Mouse (Mus musculus) embryonic facial prominence, embryonic 13.5 days (tissue): ENCODE data around the gene Phldb2. TPM values are rescaled to one million over a fixed set of nuclear protein-coding genes. Genes with fewer than 3 reads are reported as not detected.
A peak's percentile ranks its signal among the peaks of the same experiment; 100 is the strongest.

Experiments
- ATAC-seq: fragments of 200-750 bp; cut with Nextera tagmentation; 2 replicates; pipeline ENCODE4 v1.8.0; 2017; ENCODE audit warnings: low read depth; ENCODE audit not compliant: insufficient number of reproducible peaks, insufficient read depth, low FRiP score, low TSS enrichment
- H3K27ac ChIP-seq: fragments of 300-500 bp; sonication (generic); 2 replicates; pipeline ENCODE4 v1.5.1; 2015; ENCODE audit warnings: moderate library complexity, mild to moderate bottlenecking, inconsistent platforms
- H3K27me3 ChIP-seq: fragments of 300-500 bp; sonication (generic); 2 replicates; pipeline ENCODE4 v1.6.1; 2015; ENCODE audit warnings: mild to moderate bottlenecking, inconsistent platforms
- H3K36me3 ChIP-seq: fragments of 300-500 bp; sonication (generic); 2 replicates; pipeline ENCODE4 v1.6.1; 2015; ENCODE audit warnings: mild to moderate bottlenecking, inconsistent platforms
- H3K4me1 ChIP-seq: fragments of 300-500 bp; sonication (generic); 2 replicates; pipeline ENCODE4 v1.6.1; 2015; ENCODE audit warnings: inconsistent platforms
- H3K4me2 ChIP-seq: fragments of 300-500 bp; sonication (generic); 2 replicates; pipeline ENCODE4 v1.6.1; 2015; ENCODE audit warnings: moderate library complexity, mild to moderate bottlenecking, inconsistent platforms
- H3K4me3 ChIP-seq: fragments of 300-500 bp; sonication (generic); 2 replicates; pipeline ENCODE4 v1.5.1; 2015; ENCODE audit warnings: mild to moderate bottlenecking, inconsistent platforms
- H3K9ac ChIP-seq: fragments of 300-500 bp; sonication (generic); 2 replicates; pipeline ENCODE4 v1.6.1; 2015; ENCODE audit warnings: mild to moderate bottlenecking, inconsistent platforms
- H3K9me3 ChIP-seq: fragments of 300-500 bp; sonication (generic); 2 replicates; pipeline ENCODE4 v1.6.1; 2016; ENCODE audit warnings: inconsistent platforms
- WGBS: fragments of 180-500 bp; shearing (Covaris S2); methylation state at CpG from one replicate; pipeline ENCODE4 v1.1.7; 2015; ENCODE audit warnings: mixed read lengths; 5-methylcytosine and 5-hydroxymethylcytosine counted together
- polyA plus RNA-seq: library from polyadenylated mRNA; unstranded; fragments of >200 nt; fragmentation: Nextera tagmentation; extraction: Ambion mirVana; gene quantifications from 2 replicates; pipeline ENCODE4 v1.2.1, GENCODE M21; 2015

Phldb2 gene
- polyA plus RNA-seq, 1 experiment from 2014 or later = 55.0 TPM

DNA sequence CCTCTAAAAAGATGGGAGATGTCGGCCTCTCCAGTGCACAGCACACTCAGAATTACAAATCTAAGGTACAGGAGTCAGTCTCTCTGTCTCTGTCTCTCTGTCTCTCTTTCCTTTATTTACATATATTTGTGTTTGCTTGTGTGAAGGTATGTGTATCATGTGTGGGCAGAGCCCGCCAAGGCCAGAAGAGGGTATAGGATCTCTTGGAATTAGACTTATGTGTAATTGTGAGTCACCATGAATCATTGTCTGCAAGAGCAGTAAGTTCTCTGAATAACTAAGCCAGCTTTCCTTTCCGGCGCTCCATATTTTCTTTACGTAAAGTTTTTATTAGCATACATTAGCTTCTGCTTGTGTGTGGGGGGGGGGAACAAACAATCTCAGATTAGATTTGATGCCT lies 7.7 kb downstream of the Phldb2 start:
- WGBS = 88% methylated on average over 5 of the region's 5 CpGs
- Histone ChIP-seq H3K4me3 (no peak overlapping the region), H3K4me2 (no peak overlapping the region), H3K27me3 (no peaks in the 10 kb centered on the region), H3K4me1 (peaks cover 7% of the 10 kb centered on the region; the same call in 1 of the 2 replicates), H3K36me3 (no peaks in the 10 kb centered on the region), H3K9me3 (no peaks in the 10 kb centered on the region), H3K9ac (no peak overlapping the region), H3K27ac (no peak overlapping the region)
- ATAC-seq = no peak

- Histone ChIP-seq H3K4me2 (no peak overlapping the region), H3K9ac (no peak overlapping the region), H3K27ac (no peak overlapping the region), H3K4me1 (peaks cover 8% of the 10 kb centered on the region; the same call in 1 of the 2 replicates), H3K27me3 (no peaks in the 10 kb centered on the region), H3K9me3 (no peaks in the 10 kb centered on the region), H3K36me3 (no peaks in the 10 kb centered on the region), H3K4me3 (no peak overlapping the region)
- no peak for ATAC-seq
- WGBS = 68% methylated on average over 11 of the region's 11 CpGs
These were observed 8.2 kb downstream of the Phldb2 start for GRCm38 (mm10) chr16:45945174-45945631.

GRCm38 (mm10) chr16:45942169-45942891 lies 11.1 kb downstream of the Phldb2 start:
- H3K27me3 ChIP-seq = no peaks in the 10 kb centered on the region
- no peak overlapping the region for H3K27ac ChIP-seq
- WGBS = 44% methylated on average over 8 of the region's 8 CpGs
- no peak overlapping the region for H3K9ac ChIP-seq
- peaks cover 8% of the 10 kb centered on the region; the same call in 1 of the 2 replicates for H3K4me1 ChIP-seq
- no peaks in the 10 kb centered on the region for H3K9me3 ChIP-seq
- H3K36me3 ChIP-seq = no peaks in the 10 kb centered on the region
- no peak overlapping the region for H3K4me2 ChIP-seq
- ATAC-seq = no peak
- no peak overlapping the region for H3K4me3 ChIP-seq

DNA sequence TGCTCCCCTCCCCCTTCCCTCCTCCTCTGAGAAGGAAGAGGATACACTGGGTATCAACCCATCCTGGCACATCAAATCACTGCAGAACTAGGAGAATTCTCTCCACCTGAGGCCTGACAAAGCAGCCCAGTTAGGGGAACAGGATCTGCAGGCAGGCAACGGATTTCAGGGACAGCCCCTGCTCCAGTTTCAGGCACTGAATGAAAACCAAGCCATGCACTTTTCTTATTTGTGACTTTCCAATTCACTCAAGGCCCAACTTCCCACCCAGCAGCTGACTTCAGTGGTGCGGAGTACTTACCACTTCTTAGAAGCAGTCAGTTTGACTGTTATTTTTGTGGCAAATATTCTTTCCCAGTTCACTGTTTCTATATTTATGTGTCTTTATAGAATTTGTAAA lies 12.7 kb downstream of the Phldb2 start:
- Histone ChIP-seq H3K9ac (no peak overlapping the region), H3K27ac (no peak overlapping the region), H3K4me1 (peaks cover 14% of the 10 kb centered on the region), H3K4me2 (no peak overlapping the region), H3K27me3 (no peaks in the 10 kb centered on the region), H3K4me3 (no peak overlapping the region), H3K9me3 (no peaks in the 10 kb centered on the region), H3K36me3 (no peaks in the 10 kb centered on the region)
- ATAC-seq = no peak
- WGBS = 55% methylated on average over 2 of the region's 2 CpGs

DNA sequence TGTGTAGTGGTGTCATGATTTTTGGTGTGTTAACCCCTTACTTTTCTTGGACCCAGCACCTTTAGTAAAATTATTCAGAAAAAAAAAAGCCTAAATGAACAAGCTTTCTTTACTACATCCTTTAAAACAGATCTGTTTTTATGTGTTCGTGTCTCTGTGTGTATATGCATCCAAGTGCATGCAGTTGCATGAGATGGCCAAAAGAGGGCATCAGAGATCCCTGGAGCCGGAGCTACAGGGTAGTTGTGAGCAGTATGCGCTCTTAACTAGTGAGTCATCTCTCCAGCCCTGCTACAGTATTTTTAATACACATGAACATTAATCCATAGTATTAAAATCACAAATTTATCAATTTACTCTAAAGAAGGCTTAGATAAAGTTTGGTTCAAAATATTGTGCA lies 14.0 kb downstream of the Phldb2 start:
- ATAC-seq = no peak
- Histone ChIP-seq H3K9me3 (no peaks in the 10 kb centered on the region), H3K4me2 (no peak overlapping the region), H3K27me3 (no peaks in the 10 kb centered on the region), H3K4me3 (no peak overlapping the region), H3K9ac (no peak overlapping the region), H3K36me3 (no peaks in the 10 kb centered on the region), H3K4me1 (peaks cover 23% of the 10 kb centered on the region), H3K27ac (no peak overlapping the region)
- WGBS = 91% methylated on average over 3 of the region's 3 CpGs

GRCm38 (mm10) chr16:45937381-45937780 lies 16.0 kb downstream of the Phldb2 start:
- H3K27ac ChIP-seq = no peak overlapping the region

GRCm38 (mm10) chr16:45936521-45936920 lies 16.9 kb downstream of the Phldb2 start:
- 43% methylated on average over 2 of the region's 2 CpGs for WGBS
- Histone ChIP-seq H3K9ac (no peak overlapping the region), H3K4me3 (no peak overlapping the region), H3K9me3 (no peaks in the 10 kb centered on the region), H3K4me2 (no peak overlapping the region), H3K4me1 (peaks cover 24% of the 10 kb centered on the region), H3K36me3 (no peaks in the 10 kb centered on the region), H3K27ac (no peak overlapping the region; the same call in 1 of the 2 replicates), H3K27me3 (no peaks in the 10 kb centered on the region)
- no peak for ATAC-seq

More at GRCm38 (mm10) chr16:45937381-45937780, 16.0 kb downstream of the Phldb2 start:
- no peak overlapping the region for H3K9ac ChIP-seq
- H3K9me3 ChIP-seq = no peaks in the 10 kb centered on the region
- WGBS = 51% methylated on average over 2 of the region's 2 CpGs
- peaks cover 28% of the 10 kb centered on the region for H3K4me1 ChIP-seq
- H3K4me3 ChIP-seq = no peak overlapping the region
- H3K36me3 ChIP-seq = no peaks in the 10 kb centered on the region
- H3K27me3 ChIP-seq = no peaks in the 10 kb centered on the region
- ATAC-seq = no peak
- H3K4me2 ChIP-seq = no peak overlapping the region

- H3K4me2 ChIP-seq = no peak overlapping the region
- H3K27ac ChIP-seq = no peak overlapping the region
- no peaks in the 10 kb centered on the region for H3K36me3 ChIP-seq
- no peaks in the 10 kb centered on the region for H3K27me3 ChIP-seq
- H3K4me1 ChIP-seq = peaks cover 24% of the 10 kb centered on the region
- H3K9me3 ChIP-seq = no peaks in the 10 kb centered on the region
- no peak for ATAC-seq
- no peak overlapping the region for H3K4me3 ChIP-seq
- H3K9ac ChIP-seq = no peak overlapping the region
- 77% methylated on average over 3 of the region's 3 CpGs for WGBS
These were observed 17.4 kb downstream of the Phldb2 start for GRCm38 (mm10) chr16:45935956-45936483.

DNA sequence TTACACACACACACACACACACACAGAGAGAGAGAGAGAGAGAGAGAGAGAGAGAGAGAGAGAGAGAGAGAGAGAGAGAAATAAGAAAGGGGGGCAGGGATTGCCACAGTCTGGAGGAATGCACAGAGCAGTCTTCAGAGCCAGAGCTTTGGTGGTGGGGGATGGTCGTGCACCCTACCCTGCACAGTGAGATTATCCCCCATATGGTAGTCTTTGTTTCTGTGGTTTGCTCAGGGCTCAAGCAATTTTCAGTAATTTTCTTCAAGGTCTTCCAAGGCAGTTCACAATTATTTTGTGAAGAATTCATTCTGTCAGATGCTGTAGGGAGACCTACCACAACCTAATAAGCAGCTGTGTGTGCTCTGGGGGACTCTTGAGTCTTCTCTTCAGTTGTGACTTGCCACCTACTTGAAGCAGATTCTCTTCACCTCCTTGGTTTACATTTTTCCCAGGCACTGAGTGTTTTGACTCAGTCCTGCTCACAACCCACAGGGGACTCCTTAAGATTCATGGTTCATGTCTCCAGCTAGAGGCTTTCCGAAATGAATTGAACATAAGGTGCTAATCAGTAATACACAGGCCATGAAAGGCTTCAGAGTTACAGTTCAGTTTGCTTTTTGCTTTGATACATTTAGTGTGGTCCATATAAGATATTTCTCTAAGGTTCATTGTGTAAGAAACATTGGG lies 18.5 kb downstream of the Phldb2 start:
- H3K9ac ChIP-seq = no peak overlapping the region
- no peak overlapping the region for H3K4me2 ChIP-seq
- peak overlapping the region; percentile 66 for H3K27ac ChIP-seq
- no peaks in the 10 kb centered on the region for H3K9me3 ChIP-seq
- H3K27me3 ChIP-seq = no peaks in the 10 kb centered on the region
- H3K36me3 ChIP-seq = no peaks in the 10 kb centered on the region
- ATAC-seq = peak; percentile 86
- WGBS = 16% methylated on average over 2 of the region's 2 CpGs
- H3K4me3 ChIP-seq = no peak overlapping the region
- peaks cover 30% of the 10 kb centered on the region for H3K4me1 ChIP-seq

GRCm38 (mm10) chr16:45930308-45930707 lies 23.1 kb downstream of the Phldb2 start:
- peaks cover 40% of the 10 kb centered on the region for H3K4me1 ChIP-seq
- no peak for ATAC-seq
- 89% methylated on average over 3 of the region's 3 CpGs for WGBS
- no peaks in the 10 kb centered on the region for H3K27me3 ChIP-seq
- 0 out of 2 replicates have a peak overlapping the region, but pooled peaks have one; percentile 23 for H3K27ac ChIP-seq
- H3K4me3 ChIP-seq = no peak overlapping the region
- H3K36me3 ChIP-seq = no peaks in the 10 kb centered on the region
- H3K9ac ChIP-seq = no peak overlapping the region
- no peaks in the 10 kb centered on the region for H3K9me3 ChIP-seq
- no peak overlapping the region for H3K4me2 ChIP-seq

DNA sequence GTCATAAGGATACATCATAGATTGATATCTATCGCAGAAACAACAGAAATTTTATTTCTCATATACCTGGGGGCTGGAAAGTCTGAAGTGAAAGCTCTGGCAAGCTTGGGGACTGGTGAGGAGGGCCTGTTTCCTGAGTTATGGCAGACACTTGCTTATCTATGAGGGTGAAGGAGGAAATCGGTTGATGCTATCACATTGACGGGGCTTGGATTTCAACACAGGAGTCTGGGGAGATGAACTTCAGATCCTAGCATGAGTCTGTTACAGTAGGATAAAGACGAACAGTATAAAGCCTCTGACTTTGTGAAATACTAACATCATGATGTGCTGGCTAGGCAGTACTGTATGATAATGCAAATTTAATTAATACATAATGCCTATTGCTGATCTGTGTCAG lies 25.3 kb downstream of the Phldb2 start:
- no peaks in the 10 kb centered on the region for H3K27me3 ChIP-seq
- H3K4me1 ChIP-seq = peaks cover 36% of the 10 kb centered on the region
- 74% methylated on average over 4 of the region's 4 CpGs for WGBS
- H3K36me3 ChIP-seq = no peaks in the 10 kb centered on the region
- no peak overlapping the region for H3K4me2 ChIP-seq
- ATAC-seq = no peak
- no peaks in the 10 kb centered on the region for H3K9me3 ChIP-seq
- H3K27ac ChIP-seq = peak overlapping the region; percentile 45; the same call in 1 of the 2 replicates
- no peak overlapping the region for H3K9ac ChIP-seq
- H3K4me3 ChIP-seq = no peak overlapping the region
